Mouse (Mus musculus) liver, adult (tissue): ENCODE results near the gene Wdtc1.
A peak's percentile ranks its signal among the peaks of the same experiment; 100 is the strongest.

Experiments used
- GATA4 ChIP-seq: IDR thresholded peaks from 2 replicates; pipeline ENCODE4 v1.6.1; 2014; ENCODE audit warnings: mild to moderate bottlenecking, low read length; ENCODE audit not compliant: insufficient replicate concordance

The Wdtc1 gene

GRCm38 (mm10) chr4:133386061-133386797 lies 32.9 kb upstream of the Wdtc1 start:
- no peak for TF ChIP-seq GATA4

- TF ChIP-seq GATA4: no peak
These were observed 27.9 kb upstream of the Wdtc1 start for GRCm38 (mm10) chr4:133381141-133381540.

DNA sequence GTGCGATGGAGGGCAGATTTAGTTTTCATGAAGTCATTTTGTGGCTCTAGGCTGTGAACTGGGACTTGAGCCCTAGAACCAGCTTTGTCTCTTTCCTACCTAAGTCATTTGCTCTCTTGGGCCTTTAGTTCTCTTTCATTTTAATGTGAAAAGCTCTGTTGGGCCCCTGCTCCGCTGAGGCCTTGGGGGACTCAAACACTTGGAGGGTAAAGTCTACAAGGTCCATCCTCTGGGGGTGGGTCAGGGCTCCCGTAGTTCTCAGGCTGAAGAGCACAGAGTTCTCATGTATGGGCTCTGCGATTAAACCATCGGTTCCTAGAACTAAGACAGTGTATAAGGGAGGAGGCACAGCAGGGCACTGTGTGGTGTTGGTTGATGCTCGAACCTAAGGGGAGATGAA lies 27.3 kb upstream of the Wdtc1 start:
- TF ChIP-seq GATA4: no peak

GRCm38 (mm10) chr4:133379861-133380260 lies 26.6 kb upstream of the Wdtc1 start:
- no peak for TF ChIP-seq GATA4

DNA sequence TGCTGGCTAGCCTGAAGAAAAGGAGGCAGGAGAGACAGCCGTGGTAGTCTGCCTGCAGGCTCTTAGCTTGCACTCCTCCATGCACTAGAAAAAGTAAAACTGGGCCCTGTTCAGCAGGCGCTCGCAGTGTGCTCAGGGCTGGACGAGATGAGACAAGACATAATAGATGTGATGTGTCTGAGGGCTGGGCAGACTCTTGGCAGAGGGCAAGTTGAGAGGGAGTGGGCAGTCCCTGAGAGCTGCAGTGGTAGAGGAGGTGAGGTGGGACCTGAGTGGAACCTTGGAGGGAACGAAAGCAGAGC lies 25.7 kb upstream of the Wdtc1 start:
- no peak for TF ChIP-seq GATA4

- TF ChIP-seq GATA4: no peak
These were observed 25.2 kb upstream of the Wdtc1 start for GRCm38 (mm10) chr4:133378236-133379045.

DNA sequence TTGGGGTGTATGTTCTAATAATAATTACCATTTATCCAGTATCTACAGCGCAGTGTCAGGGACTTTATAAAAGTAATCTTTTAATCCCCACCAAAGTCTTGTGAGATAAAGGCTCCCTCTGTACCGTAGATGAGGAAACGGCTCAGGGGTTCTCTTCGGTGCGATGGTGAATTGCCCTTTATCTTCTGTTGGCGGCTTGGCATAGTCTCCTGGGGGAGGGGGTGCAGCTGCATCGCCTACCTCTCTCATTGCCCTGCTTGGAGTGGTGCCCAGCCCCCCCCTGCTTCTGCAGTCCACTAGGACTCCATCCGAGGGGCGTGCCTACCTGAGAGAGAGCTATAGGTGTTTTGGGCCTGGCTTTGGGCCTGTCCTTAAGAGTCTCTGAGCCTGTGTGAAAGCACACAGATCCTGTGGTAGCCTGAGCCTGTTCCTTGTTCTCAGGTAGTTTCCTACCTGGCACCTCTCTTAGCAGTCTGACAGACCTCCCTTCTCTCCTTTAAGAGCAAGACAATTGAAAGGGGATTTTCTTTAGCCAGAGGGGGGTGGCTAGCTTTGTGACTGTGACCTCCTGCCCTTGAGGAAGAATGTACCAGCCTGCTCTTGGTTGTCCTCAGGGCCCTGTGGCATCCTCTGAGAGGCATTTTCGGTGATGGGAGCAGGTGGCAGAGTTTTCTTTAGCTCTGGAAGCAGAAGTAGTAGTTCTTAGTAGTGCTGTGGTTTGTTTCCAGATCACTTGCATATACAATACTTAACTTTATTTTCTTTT lies 22.7 kb upstream of the Wdtc1 start:
- TF ChIP-seq GATA4: no peak

DNA sequence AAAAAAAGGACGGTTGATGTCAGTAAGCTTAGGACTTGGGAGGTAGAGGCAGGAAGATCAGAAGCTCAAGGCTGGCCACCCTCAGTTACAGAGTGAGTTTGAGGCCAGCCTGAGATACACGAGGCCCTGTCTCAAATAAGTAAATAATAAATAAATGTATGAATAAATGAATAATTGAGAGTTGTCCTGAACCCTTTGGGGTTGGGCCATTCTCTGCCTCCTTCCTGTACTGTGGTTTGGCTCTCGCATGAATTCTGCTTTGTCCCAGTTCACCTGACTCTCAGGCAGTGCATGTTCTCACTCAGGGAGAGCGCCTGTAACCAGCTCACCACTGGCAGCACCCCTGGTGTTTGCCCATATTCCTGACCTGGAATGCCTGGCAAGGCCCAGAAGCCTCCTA lies 20.7 kb upstream of the Wdtc1 start:
- TF ChIP-seq GATA4: no peak

GRCm38 (mm10) chr4:133372278-133372665 lies 19.0 kb upstream of the Wdtc1 start:
- TF ChIP-seq GATA4: no peak

- no peak for TF ChIP-seq GATA4
These were observed 18.5 kb upstream of the Wdtc1 start for GRCm38 (mm10) chr4:133371621-133372277.

- TF ChIP-seq GATA4: no peak
These were observed 17.3 kb upstream of the Wdtc1 start for GRCm38 (mm10) chr4:133370298-133371274.

DNA sequence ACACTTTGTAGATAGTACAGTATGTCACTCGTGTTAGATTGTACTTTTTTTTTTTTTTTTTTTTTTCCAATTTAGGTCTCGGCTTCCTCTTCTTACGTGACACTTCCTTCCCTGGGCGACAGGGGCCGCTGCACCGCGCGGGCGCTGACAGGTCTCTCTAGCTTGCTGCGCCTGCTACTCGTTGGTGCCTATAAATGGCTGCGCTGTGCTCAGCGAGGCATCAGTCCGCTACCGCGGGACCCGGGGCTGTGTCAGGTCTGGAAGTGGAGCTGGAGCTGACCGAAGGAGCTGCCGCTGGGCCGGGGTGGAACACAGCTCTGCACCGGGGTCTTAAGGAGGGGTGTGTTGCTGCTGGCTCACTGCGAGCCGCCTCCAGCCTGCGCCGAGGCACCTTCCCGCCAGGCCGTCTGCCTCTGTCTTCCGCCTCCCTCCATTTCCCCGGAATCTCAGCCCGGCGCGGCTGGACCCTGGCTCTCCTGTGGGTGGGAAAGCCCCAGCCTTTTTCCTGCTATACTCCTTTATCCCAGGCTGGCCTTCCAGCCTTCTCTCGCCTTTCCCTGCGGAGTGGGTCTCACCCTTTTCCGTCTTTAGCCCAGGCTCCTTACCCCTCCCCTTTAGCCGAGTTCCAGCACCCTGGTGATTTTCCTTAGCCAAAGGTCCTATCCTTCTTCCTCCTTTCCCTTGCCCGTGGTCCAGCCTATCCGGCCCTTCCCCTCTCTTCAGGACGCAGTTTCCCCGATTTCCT lies 16.4 kb upstream of the Wdtc1 start, which contains the start of gene Slc9a1:
Gene Slc9a1, plus strand, starts transcription at position 154 of the 745 bp plus-strand sequence.
- peak; percentile 57; the same call in 1 of the 2 replicates for TF ChIP-seq GATA4

DNA sequence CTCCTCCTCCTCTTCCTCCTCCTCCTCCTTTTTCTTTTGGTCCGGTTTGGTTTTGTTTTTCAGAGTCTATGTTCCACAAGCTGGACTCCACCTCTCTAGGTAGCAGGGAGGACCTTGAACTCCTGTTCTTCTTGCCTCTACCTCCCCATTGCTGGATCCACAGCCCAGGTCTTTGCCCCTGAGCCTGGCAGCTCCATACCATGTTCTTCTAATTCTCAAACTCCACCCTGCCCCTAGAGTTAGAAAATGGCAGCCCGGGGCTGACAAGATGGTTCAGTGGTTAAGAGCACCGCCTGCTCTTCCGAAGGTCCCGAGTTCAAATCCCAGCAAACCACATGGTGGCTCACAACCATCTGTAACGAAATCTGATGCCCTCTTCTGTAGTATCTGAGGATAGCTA lies 1.4 kb upstream of the Wdtc1 start:
- no peak for TF ChIP-seq GATA4
